Comparison of ENCODE assay signal across 26 mouse cellular contexts in the genomic region with DNA sequence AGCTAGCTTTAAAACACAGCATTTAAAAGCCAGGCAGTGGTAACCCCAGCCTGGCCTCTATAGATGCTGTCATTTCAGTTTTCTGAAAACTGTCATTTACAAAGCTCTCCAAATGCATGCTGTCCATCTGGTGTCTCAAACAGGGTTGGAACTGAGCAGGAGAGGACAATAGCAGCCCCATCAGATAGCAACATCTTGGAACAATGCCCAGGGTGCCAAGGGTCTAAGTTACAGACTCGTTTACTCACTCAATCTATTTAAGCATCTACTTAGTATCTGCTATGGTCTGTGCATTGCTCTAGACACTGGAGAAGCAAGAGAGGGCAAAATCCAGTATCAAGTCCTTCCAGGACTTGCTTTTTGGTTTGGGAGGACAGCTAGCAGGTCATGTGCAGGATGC. TPM values are rescaled to one million over a fixed set of nuclear protein-coding genes. Genes with fewer than 3 reads are reported as not detected.
DNase-seq lines count a peak whose midpoint lies in the region; ATAC-seq and TF ChIP-seq lines count a peak whose summit lies in the region.
"Had no signal": no experiment of that assay in that cellular context is flagged by ENCODE, and none has a peak within 500 bp of the region (broad histone marks: within the 10 kb centered on the region; RNA-seq: fewer than 3 reads in every experiment).

No protein-coding gene starts in this region.

- no peaks in the 10 kb centered on the region for H3K4me1 ChIP-seq in hindbrain, embryonic 11.5 days (replicated peaks; ENCODE audit: control insufficient read depth, insufficient read depth, low read length)
- H3K4me1 ChIP-seq in hindbrain, embryonic 16.5 days (ENCODE audit: control insufficient read depth, insufficient read depth, low read depth, low read length) = no peaks in the 10 kb centered on the region; the same call in 1 of the 2 replicates
- H3K4me1 ChIP-seq in liver, adult 2 months (ENCODE audit: control insufficient read depth, insufficient read depth, low read length) = no peaks in the 10 kb centered on the region
- H3K4me1 ChIP-seq in liver, postnatal 0 days (ENCODE audit: insufficient read depth) = no peaks in the 10 kb centered on the region
- H3K4me1 ChIP-seq: embryonic facial prominence, embryonic 12.5 days had no signal

- no peaks in the 10 kb centered on the region for H3K79me2 ChIP-seq in liver, adult 2 months (ENCODE audit: control insufficient read depth, insufficient read depth, low read length)

- no peak for TF ChIP-seq CTCF in liver, adult 2 months (IDR thresholded peaks at IDR 0.05; ENCODE audit: low read depth, low read length)
- TF ChIP-seq CTCF in liver, postnatal 0 days (IDR thresholded peaks at IDR 0.05; ENCODE audit: low read depth) = no peak

- no peak overlapping the region for H3K4me3 ChIP-seq in hindbrain, embryonic 11.5 days (ENCODE audit: low read depth, low read length)
- H3K4me3 ChIP-seq in hindbrain, embryonic 16.5 days (ENCODE audit: low read length) = no peak overlapping the region
- H3K4me3 ChIP-seq in liver, adult 2 months (ENCODE audit: insufficient read depth, low read depth, low read length) = no peak overlapping the region
- H3K4me3 ChIP-seq in liver, postnatal 0 days (ENCODE audit: low read depth, low read length) = no peak overlapping the region
- H3K4me3 ChIP-seq: embryonic facial prominence, embryonic 12.5 days; forebrain, embryonic 15.5 days; heart, embryonic 10.5 days had no signal

- 0 out of 2 replicates have a peak overlapping the region, but pooled peaks have one; percentile 34 for H3K27ac ChIP-seq in hindbrain, embryonic 11.5 days (ENCODE audit: low read depth, low read length)
- H3K27ac ChIP-seq in hindbrain, embryonic 16.5 days (ENCODE audit: low read depth, low read length) = no peak overlapping the region
- no peak overlapping the region for H3K27ac ChIP-seq in liver, adult 2 months (replicated peaks; ENCODE audit: insufficient read depth, low read depth, low read length)
- H3K27ac ChIP-seq in liver, postnatal 0 days (ENCODE audit: low read depth) = no peak overlapping the region
- H3K27ac ChIP-seq: embryonic facial prominence, embryonic 12.5 days; forebrain, embryonic 15.5 days; heart, embryonic 10.5 days had no signal

- 0 out of 2 replicates have a peak overlapping the region, but pooled peaks have one; percentile 1 for H3K4me2 ChIP-seq in hindbrain, embryonic 11.5 days (replicated peaks; ENCODE audit: low read depth, low read length)
- no peak overlapping the region for H3K4me2 ChIP-seq in hindbrain, embryonic 16.5 days (ENCODE audit: low read length)
- no peak overlapping the region for H3K4me2 ChIP-seq in liver, postnatal 0 days (ENCODE audit: low read depth, low read length)
- H3K4me2 ChIP-seq: embryonic facial prominence, embryonic 12.5 days; forebrain, embryonic 15.5 days had no signal

- DNase-seq in cerebellum, postnatal 10 days = peak; percentile 50 to 66
- DNase-seq in cerebellum, adult 9-11 months = no peak
- DNase-seq in hindbrain, embryonic 11.5 days (ENCODE audit: low spot score) = no peak
- peak; percentile 58 for DNase-seq in liver, adult 2 months (ENCODE audit: extremely low read depth, low read depth, low spot score)
- no peak for DNase-seq in liver, postnatal 0 days
- DNase-seq in lung, postnatal 14 days = no peak
- DNase-seq: adrenal gland, adult 8-10 months; adrenal gland, postnatal 36 days; B cell, adult 2 months; cerebellum, adult 11 months; cerebellum, adult 8-10 months; gastrocnemius, postnatal 36 days; heart, adult 18-20 months; heart, postnatal 10 days had no signal

- no peaks in the 10 kb centered on the region for H3K9me3 ChIP-seq in hindbrain, embryonic 11.5 days (ENCODE audit: control insufficient read depth, low read length)
- no peaks in the 10 kb centered on the region for H3K9me3 ChIP-seq in hindbrain, embryonic 16.5 days (ENCODE audit: control insufficient read depth, low read length)
- H3K9me3 ChIP-seq in liver, postnatal 0 days (ENCODE audit: low read length) = no peaks in the 10 kb centered on the region
- H3K9me3 ChIP-seq: embryonic facial prominence, embryonic 12.5 days; forebrain, embryonic 15.5 days; G1E; heart, embryonic 10.5 days had no signal

- TF ChIP-seq POLR2A in liver, adult 2 months (IDR thresholded peaks at IDR 0.05; ENCODE audit: extremely low read depth, insufficient read depth, low read length) = no peak

- no peak overlapping the region for H3K9ac ChIP-seq in hindbrain, embryonic 11.5 days (ENCODE audit: low read depth, low read length)
- H3K9ac ChIP-seq in hindbrain, embryonic 16.5 days (ENCODE audit: low read depth, low read length) = no peak overlapping the region
- H3K9ac ChIP-seq in liver, adult 2 months (ENCODE audit: low read depth, low read length) = no peak overlapping the region
- no peak overlapping the region for H3K9ac ChIP-seq in liver, postnatal 0 days (replicated peaks)
- H3K9ac ChIP-seq: embryonic facial prominence, embryonic 12.5 days; forebrain, embryonic 15.5 days had no signal

- H3K27me3 ChIP-seq in hindbrain, embryonic 11.5 days (ENCODE audit: control insufficient read depth, insufficient read depth, low read length) = no peaks in the 10 kb centered on the region
- no peaks in the 10 kb centered on the region for H3K27me3 ChIP-seq in hindbrain, embryonic 16.5 days (replicated peaks; ENCODE audit: control insufficient read depth, insufficient read depth, low read length)
- no peaks in the 10 kb centered on the region for H3K27me3 ChIP-seq in liver, adult 2 months (ENCODE audit: control insufficient read depth, insufficient read depth, low read length)
- H3K27me3 ChIP-seq in liver, postnatal 0 days (ENCODE audit: insufficient read depth, low read length) = no peaks in the 10 kb centered on the region
- H3K27me3 ChIP-seq: embryonic facial prominence, embryonic 12.5 days; forebrain, embryonic 15.5 days had no signal

- 40% methylated on average over 1 of the region's 1 CpGs for WGBS in hindbrain, embryonic 11.5 days
- WGBS in hindbrain, embryonic 16.5 days = 20% methylated on average over 1 of the region's 1 CpGs
- 9% methylated on average over 1 of the region's 1 CpGs for WGBS in liver, adult 2 months
- WGBS in liver, postnatal 0 days (ENCODE audit: insufficient replicate concordance) = 31% methylated on average over 1 of the region's 1 CpGs

- TF ChIP-seq EP300 in liver, postnatal 0 days (IDR thresholded peaks at IDR 0.05; ENCODE audit: low read depth) = no peak

- H3K36me3 ChIP-seq in hindbrain, embryonic 11.5 days (ENCODE audit: control insufficient read depth, insufficient read depth, low read length) = no peaks in the 10 kb centered on the region
- H3K36me3 ChIP-seq in hindbrain, embryonic 16.5 days (ENCODE audit: control insufficient read depth, insufficient read depth, low read length) = no peaks in the 10 kb centered on the region
- no peaks in the 10 kb centered on the region for H3K36me3 ChIP-seq in liver, adult 2 months (ENCODE audit: control insufficient read depth, insufficient read depth, low read length)
- H3K36me3 ChIP-seq in liver, postnatal 0 days (replicated peaks; ENCODE audit: insufficient read depth, low read length) = no peaks in the 10 kb centered on the region
- H3K36me3 ChIP-seq: embryonic facial prominence, embryonic 12.5 days; forebrain, embryonic 15.5 days; G1E; heart, embryonic 10.5 days had no signal

- no peak for ATAC-seq in hindbrain, embryonic 11.5 days (ENCODE audit: low FRiP score)
- ATAC-seq in hindbrain, embryonic 16.5 days = no peak
- no peak for ATAC-seq in liver, postnatal 0 days
- ATAC-seq: CD4-positive, CD25-positive, alpha-beta regulatory T cell, adult 4 months; forebrain, embryonic 15.5 days; inflammation-experienced regulatory T-cells, adult 6 months had no signal

RNA-seq across cellular contexts. Expression of gene Insc, which starts 10.7 kb away (rescaled TPM):
- polyA plus RNA-seq in hindbrain, embryonic 11.5 days (2014; fragmentation: Nextera tagmentation; extraction: Ambion mirVana) = 7.5 and 10.9 TPM in 2 replicates
- polyA plus RNA-seq in hindbrain, embryonic 16.5 days (2015; fragmentation: Nextera tagmentation; extraction: Ambion mirVana) = 4.1 TPM in 2 replicates
- 14.3 and 37.1 TPM in 2 replicates for total RNA-seq in liver, adult 2 months (2014; rRNA removed)
- 31.2 and 49.5 TPM in 2 replicates for polyA plus RNA-seq in liver, adult 2 months (2012; rRNA removed)
- 13.7 and 16.2 TPM in 2 replicates for polyA plus RNA-seq in liver, postnatal 0 days (2015; fragmentation: Nextera tagmentation; extraction: Ambion mirVana)
- total RNA-seq: common myeloid progenitor, adult 5-6 weeks; G1E; hematopoietic stem cell, adult 5-6 weeks had no signal
- polyA plus RNA-seq: CD4-positive, CD25-positive, alpha-beta regulatory T cell, adult 4 months; G1E; inflammation-experienced regulatory T-cells, adult 6 months had no signal

RNA-seq across cellular contexts. Expression of gene Calcb, which starts 35.8 kb away (rescaled TPM):
- not detected in 2 replicates for polyA plus RNA-seq in hindbrain, embryonic 11.5 days (2014; fragmentation: Nextera tagmentation; extraction: Ambion mirVana)
- polyA plus RNA-seq in hindbrain, embryonic 16.5 days (2015; fragmentation: Nextera tagmentation; extraction: Ambion mirVana) = 6.1 and 8.9 TPM in 2 replicates
- total RNA-seq in liver, adult 2 months (2014; rRNA removed) = not detected in 2 replicates
- polyA plus RNA-seq in liver, adult 2 months (2012; rRNA removed) = not detected in 2 replicates
- not detected in 2 replicates for polyA plus RNA-seq in liver, postnatal 0 days (2015; fragmentation: Nextera tagmentation; extraction: Ambion mirVana)
- total RNA-seq: adrenal gland, postnatal 36 days; common myeloid progenitor, adult 5-6 weeks; G1E; gastrocnemius, adult 8-10 months; gastrocnemius, postnatal 36 days; hematopoietic stem cell, adult 5-6 weeks had no signal
- polyA plus RNA-seq: CD4-positive, CD25-positive, alpha-beta regulatory T cell, adult 4 months; forebrain, embryonic 11.5 days; forebrain, embryonic 15.5 days; G1E; heart, embryonic 10.5 days; heart, embryonic 14.5 days; inflammation-experienced regulatory T-cells, adult 6 months had no signal

Comparison
In these comparisons a context has a peak if more than half of its experiments do, and no peak if none do; other contexts are left out.
1. DNase-seq: peak in cerebellum, postnatal 10 days (2 of 2) and liver, adult 2 months (single experiment); none in cerebellum, adult 9-11 months (single experiment), hindbrain, embryonic 11.5 days (single experiment), liver, postnatal 0 days (single experiment) and lung, postnatal 14 days (single experiment).